Mouse (Mus musculus) cerebellum, adult 2 months (tissue): ENCODE data around the gene Nkx2-2. TPM values are rescaled to one million over a fixed set of nuclear protein-coding genes. Genes with fewer than 3 reads are reported as not detected.

Experiments
- DNase-seq, 2 experiments: peaks; one replicate each; pipeline ENCODE4 v3.0.0; 2021
- H3K27ac ChIP-seq: fragments of 200-500 bp; 2 replicates; pipeline ENCODE4 v1.5.1; 2012; ENCODE audit warnings: low read length, control low read depth, inconsistent platforms; ENCODE audit not compliant: insufficient read depth
- H3K27me3 ChIP-seq: fragments of 200-500 bp; 2 replicates; pipeline ENCODE4 v1.6.1; 2012; ENCODE audit warnings: inconsistent platforms, mild to moderate bottlenecking, low read length, moderate library complexity; ENCODE audit not compliant: control insufficient read depth, insufficient read depth
- H3K4me1 ChIP-seq: fragments of 200-500 bp; 2 replicates; pipeline ENCODE4 v1.6.1; 2011; ENCODE audit warnings: low read length; ENCODE audit not compliant: control insufficient read depth, insufficient read depth
- H3K4me3 ChIP-seq: fragments of 200-500 bp; replicated peaks from 2 replicates; pipeline ENCODE3; 2011; ENCODE audit warnings: mild to moderate bottlenecking, low read depth, low read length, control low read depth; ENCODE audit not compliant: insufficient read depth
- CTCF ChIP-seq: fragments of 200-500 bp; IDR thresholded peaks from 2 replicates; pipeline ENCODE4 v1.5.1; 2011; ENCODE audit warnings: low read depth, mild to moderate bottlenecking, control low read depth, low read length, moderate library complexity, borderline replicate concordance; ENCODE audit not compliant: insufficient read depth
- POLR2A ChIP-seq: fragments of 200-500 bp; IDR thresholded peaks from 2 replicates; pipeline ENCODE4 v1.6.1; 2011; ENCODE audit warnings: low read length, control low read depth, borderline replicate concordance; ENCODE audit not compliant: insufficient read depth
- WGBS: fragments of 180-500 bp; shearing (Covaris S2); methylation state at CpG from one replicate; pipeline ENCODE4 v1.1.7; 2018; 5-methylcytosine and 5-hydroxymethylcytosine counted together
- polyA plus RNA-seq: library from polyadenylated mRNA; depleted of rRNA; stranded (reverse); fragments of >200 nt; gene quantifications from 2 replicates; pipeline ENCODE4 v1.2.3, GENCODE M21; 2012

Gene Nkx2-2
- polyA plus RNA-seq, 1 experiment, result 14.0 TPM

- peaks cover 6% of the 10 kb centered on the region; the same call in 1 of the 2 replicates for H3K27me3 ChIP-seq
- no peak overlapping the region for H3K27ac ChIP-seq
- WGBS, result 6% methylated on average over 27 of the region's 27 CpGs
- H3K4me3 ChIP-seq, result no peak overlapping the region
- DNase-seq, result no peak
- TF ChIP-seq POLR2A (no peak), CTCF (no peak)
- H3K4me1 ChIP-seq, result no peaks in the 10 kb centered on the region
Observed at GRCm38 (mm10) chr2:147190316-147191021, 3.6 kb downstream of the Nkx2-2 start.

DNA sequence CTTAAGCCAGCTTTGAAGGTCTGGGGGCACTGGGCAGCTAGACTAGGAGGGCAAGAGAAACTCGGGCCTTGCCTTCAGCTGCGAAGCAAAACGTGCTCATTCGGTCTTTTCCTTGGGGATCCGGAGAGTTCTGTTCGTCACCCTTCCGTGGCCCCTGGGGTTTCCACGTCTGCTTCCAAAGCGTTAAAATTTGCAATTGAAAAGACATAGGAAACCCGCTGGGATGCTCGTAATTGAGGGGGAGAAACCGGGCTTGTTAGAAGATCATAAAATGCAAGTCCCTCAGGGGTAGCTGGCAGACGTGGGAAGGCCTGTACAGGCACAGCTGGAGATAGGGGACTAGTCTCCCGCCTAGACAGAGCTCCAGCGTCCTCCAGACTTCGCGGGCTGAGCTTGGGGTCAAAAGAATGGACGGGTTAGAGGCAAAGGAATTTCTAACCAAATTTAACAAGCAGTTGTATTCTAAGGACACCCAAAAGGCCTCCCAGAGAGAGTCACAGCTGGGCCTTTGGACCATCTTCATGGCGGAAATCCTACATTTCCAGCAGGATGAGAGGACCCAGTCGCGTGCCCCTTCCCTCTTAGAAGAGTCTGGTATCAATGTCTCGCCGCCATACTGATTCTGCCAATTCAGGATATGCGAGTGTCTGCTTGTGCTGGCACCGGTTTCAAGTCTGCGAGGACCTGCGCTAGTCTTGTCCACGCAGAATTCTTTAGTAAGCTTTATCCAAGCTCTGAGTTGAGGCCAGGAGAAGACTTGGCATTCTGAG is 4.3 kb downstream of the Nkx2-2 start:
- no peak for DNase-seq
- Histone ChIP-seq H3K4me1 (no peaks in the 10 kb centered on the region), H3K27ac (no peak overlapping the region), H3K4me3 (no peak overlapping the region), H3K27me3 (peaks cover 7% of the 10 kb centered on the region; the same call in 1 of the 2 replicates)
- 7% methylated on average over 28 of the region's 28 CpGs for WGBS
- no peak for TF ChIP-seq CTCF
- TF ChIP-seq POLR2A, result no peak

- no peaks in the 10 kb centered on the region for H3K4me1 ChIP-seq
- TF ChIP-seq POLR2A (no peak), CTCF (no peak)
- no peak overlapping the region for H3K4me3 ChIP-seq
- DNase-seq, result no peak
- H3K27ac ChIP-seq, result no peak overlapping the region
- 10% methylated on average over 11 of the region's 11 CpGs for WGBS
- H3K27me3 ChIP-seq, result peaks cover 7% of the 10 kb centered on the region; the same call in 1 of the 2 replicates
Observed at GRCm38 (mm10) chr2:147188871-147189545, 5.0 kb downstream of the Nkx2-2 start.

- no peak overlapping the region for H3K4me3 ChIP-seq
- peaks cover 7% of the 10 kb centered on the region; the same call in 1 of the 2 replicates for H3K27me3 ChIP-seq
- WGBS, result 3% methylated on average over 28 of the region's 28 CpGs
- H3K4me1 ChIP-seq, result no peaks in the 10 kb centered on the region
- TF ChIP-seq CTCF, result no peak
- TF ChIP-seq POLR2A, result no peak
- no peak overlapping the region for H3K27ac ChIP-seq
- peak; percentile 22 to 43 for DNase-seq
Observed at GRCm38 (mm10) chr2:147188074-147188700, 5.9 kb downstream of the Nkx2-2 start.

- Histone ChIP-seq H3K27ac (no peak overlapping the region), H3K4me3 (no peak overlapping the region), H3K4me1 (no peaks in the 10 kb centered on the region), H3K27me3 (peaks cover 7% of the 10 kb centered on the region; the same call in 1 of the 2 replicates)
- TF ChIP-seq POLR2A (no peak), CTCF (no peak)
- DNase-seq, result no peak
- 1% methylated on average over 33 of the region's 33 CpGs for WGBS
Observed at GRCm38 (mm10) chr2:147187061-147187870, 6.8 kb downstream of the Nkx2-2 start.

GRCm38 (mm10) chr2:147186261-147186681 is 7.8 kb downstream of the Nkx2-2 start:
- WGBS, result under 1% methylated on average over 25 of the region's 25 CpGs

More at GRCm38 (mm10) chr2:147186261-147186681, 7.8 kb downstream of the Nkx2-2 start:
- no peaks in the 10 kb centered on the region for H3K4me1 ChIP-seq
- no peak overlapping the region for H3K27ac ChIP-seq
- TF ChIP-seq POLR2A (no peak), CTCF (no peak)
- peak in 1 of 2 experiments; percentile 24 for DNase-seq
- no peak overlapping the region for H3K4me3 ChIP-seq
- peaks cover 7% of the 10 kb centered on the region; the same call in 1 of the 2 replicates for H3K27me3 ChIP-seq
